Mouse (Mus musculus) embryonic facial prominence, embryonic 14.5 days (tissue): ENCODE data around the gene Gpm6a. TPM values are rescaled to one million over a fixed set of nuclear protein-coding genes. Genes with fewer than 3 reads are reported as not detected.

Experiments
- ATAC-seq: fragments of 200-750 bp; cut with Nextera tagmentation; 2 replicates; pipeline ENCODE4 v1.8.0; 2017; ENCODE audit warnings: low read depth, moderate number of reproducible peaks, moderate TSS enrichment
- DNase-seq: peaks from one replicate; pipeline ENCODE4 v3.0.0-alpha.2; 2015; ENCODE audit warnings: low spot score
- H3K27ac ChIP-seq: fragments of 300-500 bp; sonication (generic); replicated peaks from 2 replicates; pipeline ENCODE4 v1.5.1; 2014; ENCODE audit warnings: low read depth, mild to moderate bottlenecking, low read length, moderate library complexity
- H3K27me3 ChIP-seq: fragments of 300-500 bp; sonication (generic); replicated peaks from 2 replicates; pipeline ENCODE4 v1.6.1; 2014; ENCODE audit warnings: low read length; ENCODE audit not compliant: control insufficient read depth, insufficient read depth
- H3K36me3 ChIP-seq: fragments of 300-500 bp; sonication (generic); 2 replicates; pipeline ENCODE4 v1.6.1; 2014; ENCODE audit warnings: low read length, mixed read lengths; ENCODE audit not compliant: control insufficient read depth, insufficient read depth
- H3K4me1 ChIP-seq: fragments of 300-500 bp; sonication (generic); 2 replicates; pipeline ENCODE4 v1.6.1; 2014; ENCODE audit warnings: antibody characterized with exemption, low read length; ENCODE audit not compliant: control insufficient read depth, insufficient read depth
- H3K4me2 ChIP-seq: fragments of 300-500 bp; sonication (generic); 2 replicates; pipeline ENCODE4 v1.6.1; 2014; ENCODE audit warnings: low read depth, mild to moderate bottlenecking, low read length, moderate library complexity, mixed read lengths
- H3K4me3 ChIP-seq: fragments of 300-500 bp; sonication (generic); 2 replicates; pipeline ENCODE4 v1.5.1; 2014; ENCODE audit warnings: low read depth, mild to moderate bottlenecking, low read length
- H3K9ac ChIP-seq: fragments of 300-500 bp; sonication (generic); 2 replicates; pipeline ENCODE4 v1.6.1; 2014; ENCODE audit warnings: low read depth, mild to moderate bottlenecking, low read length, moderate library complexity, mixed read lengths
- H3K9me3 ChIP-seq: fragments of 300-500 bp; sonication (generic); 2 replicates; pipeline ENCODE4 v1.6.1; 2016; ENCODE audit warnings: low read length; ENCODE audit not compliant: control insufficient read depth
- WGBS: fragments of 180-500 bp; shearing (Covaris S2); extraction: QIAGEN DNeasy Blood & Tissue Kit; methylation state at CpG from one replicate; pipeline ENCODE4 v1.1.7; 2014; 5-methylcytosine and 5-hydroxymethylcytosine counted together
- polyA plus RNA-seq: library from polyadenylated mRNA; unstranded; fragments of >200 nt; fragmentation: Nextera tagmentation; extraction: Ambion mirVana; gene quantifications from 2 replicates; pipeline ENCODE4 v1.2.1, GENCODE M21; 2014

Gene Gpm6a
- polyA plus RNA-seq, 1 experiment from 2014 or later, result 13.7 TPM

DNA sequence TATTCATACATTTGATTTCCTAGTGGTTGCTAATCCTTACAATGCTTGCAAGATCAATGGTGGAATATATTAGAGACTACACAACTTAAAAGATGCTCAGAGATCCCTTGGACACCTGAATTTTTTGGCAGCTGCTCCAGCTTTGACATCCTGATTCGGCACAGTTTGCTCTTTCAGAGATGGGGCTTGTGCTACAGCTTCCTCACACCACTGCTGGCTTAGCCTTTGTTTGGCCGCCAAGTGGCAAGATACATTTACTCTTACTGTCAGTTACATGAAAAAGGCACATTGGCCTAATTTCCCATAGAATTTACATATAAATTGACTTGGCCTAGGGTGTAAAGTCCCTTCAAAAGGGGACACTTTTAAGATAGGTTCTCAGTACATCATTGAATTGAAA is 32.1 kb downstream of the Gpm6a start:
- Histone ChIP-seq H3K27ac (no peak overlapping the region), H3K36me3 (no peaks in the 10 kb centered on the region), H3K9me3 (no peaks in the 10 kb centered on the region), H3K4me2 (no peak overlapping the region), H3K9ac (no peak overlapping the region), H3K4me3 (no peak overlapping the region), H3K4me1 (no peaks in the 10 kb centered on the region), H3K27me3 (no peaks in the 10 kb centered on the region)
- 62% methylated on average over 2 of the region's 2 CpGs for WGBS
- ATAC-seq (no peak), DNase-seq (no peak)

- DNase-seq (no peak), ATAC-seq (no peak)
- 23% methylated on average over 2 of the region's 2 CpGs for WGBS
Measured at GRCm38 (mm10) chr8:54989093-54989492, 34.5 kb downstream of the Gpm6a start.

GRCm38 (mm10) chr8:54991840-54992609 is 37.4 kb downstream of the Gpm6a start:
- Histone ChIP-seq H3K9me3 (no peaks in the 10 kb centered on the region), H3K4me2 (no peak overlapping the region), H3K4me1 (no peaks in the 10 kb centered on the region), H3K27ac (no peak overlapping the region), H3K36me3 (no peaks in the 10 kb centered on the region), H3K9ac (no peak overlapping the region), H3K4me3 (no peak overlapping the region), H3K27me3 (no peaks in the 10 kb centered on the region)
- ATAC-seq (no peak), DNase-seq (no peak)
- 73% methylated on average over 3 of the region's 3 CpGs for WGBS

More at GRCm38 (mm10) chr8:54989093-54989492, 34.5 kb downstream of the Gpm6a start:
- H3K4me1 ChIP-seq, result no peaks in the 10 kb centered on the region
- no peaks in the 10 kb centered on the region for H3K36me3 ChIP-seq
- H3K4me2 ChIP-seq, result no peak overlapping the region
- no peaks in the 10 kb centered on the region for H3K27me3 ChIP-seq
- H3K9ac ChIP-seq, result no peak overlapping the region
- no peaks in the 10 kb centered on the region for H3K9me3 ChIP-seq
- no peak overlapping the region for H3K4me3 ChIP-seq
- H3K27ac ChIP-seq, result no peak overlapping the region

- H3K4me3 ChIP-seq, result no peak overlapping the region
- no peaks in the 10 kb centered on the region for H3K4me1 ChIP-seq
- no peaks in the 10 kb centered on the region for H3K27me3 ChIP-seq
- no peaks in the 10 kb centered on the region for H3K9me3 ChIP-seq
- H3K9ac ChIP-seq, result no peak overlapping the region
- DNase-seq (no peak), ATAC-seq (no peak)
- H3K27ac ChIP-seq, result no peak overlapping the region
- 65% methylated on average over 1 of the region's 1 CpGs for WGBS
- no peaks in the 10 kb centered on the region for H3K36me3 ChIP-seq
- H3K4me2 ChIP-seq, result no peak overlapping the region
Measured at GRCm38 (mm10) chr8:54995662-54996061, 41.0 kb downstream of the Gpm6a start.

DNA sequence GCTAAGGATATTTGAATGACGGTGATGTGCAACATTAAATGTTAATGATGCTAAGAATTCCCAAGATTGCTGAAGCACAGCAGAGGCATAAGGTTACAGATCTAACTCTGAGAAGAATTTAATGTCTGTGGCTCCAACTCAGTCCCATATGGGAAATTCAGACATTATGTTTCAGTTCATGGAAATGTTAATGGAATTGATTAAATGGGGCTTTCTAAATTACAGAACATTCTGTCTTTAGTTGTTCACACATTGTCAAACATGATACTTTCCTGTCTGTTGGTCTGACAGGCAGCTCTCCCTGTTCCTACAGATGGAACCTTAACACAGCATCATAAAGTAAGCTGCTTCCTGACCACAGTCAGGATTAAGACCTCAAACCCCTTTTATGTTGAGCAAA is 47.8 kb downstream of the Gpm6a start:
- WGBS, result 60% methylated on average over 1 of the region's 1 CpGs
- H3K4me1 ChIP-seq, result no peaks in the 10 kb centered on the region
- DNase-seq, result no peak

DNA sequence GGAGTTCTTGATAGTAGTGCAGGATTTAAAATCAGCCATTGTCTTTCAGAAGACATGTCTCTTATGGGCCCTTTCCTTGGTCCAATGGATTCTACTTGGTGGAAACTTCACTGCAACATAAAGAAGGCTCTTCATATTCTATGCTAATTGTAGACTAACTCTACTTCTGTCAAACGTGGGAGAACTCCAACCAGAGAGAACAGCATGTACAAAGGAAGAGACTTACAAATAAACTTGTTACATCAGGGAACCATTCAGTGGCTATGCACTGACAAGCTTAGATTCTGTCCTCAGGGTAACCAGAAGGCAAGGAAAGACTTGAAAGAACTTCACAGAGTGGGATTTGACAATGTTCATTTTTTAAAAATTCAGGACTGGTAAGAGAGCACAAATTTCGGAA is 48.3 kb downstream of the Gpm6a start:
- ATAC-seq, result no peak
- 55% methylated on average over 2 of the region's 2 CpGs for WGBS

More for the DNA sequence above, 47.8 kb downstream of the Gpm6a start:
- Histone ChIP-seq H3K9me3 (no peaks in the 10 kb centered on the region), H3K9ac (no peak overlapping the region), H3K4me3 (no peak overlapping the region), H3K27ac (no peak overlapping the region), H3K36me3 (no peaks in the 10 kb centered on the region), H3K4me2 (no peak overlapping the region), H3K27me3 (no peaks in the 10 kb centered on the region)
- ATAC-seq, result no peak

DNA sequence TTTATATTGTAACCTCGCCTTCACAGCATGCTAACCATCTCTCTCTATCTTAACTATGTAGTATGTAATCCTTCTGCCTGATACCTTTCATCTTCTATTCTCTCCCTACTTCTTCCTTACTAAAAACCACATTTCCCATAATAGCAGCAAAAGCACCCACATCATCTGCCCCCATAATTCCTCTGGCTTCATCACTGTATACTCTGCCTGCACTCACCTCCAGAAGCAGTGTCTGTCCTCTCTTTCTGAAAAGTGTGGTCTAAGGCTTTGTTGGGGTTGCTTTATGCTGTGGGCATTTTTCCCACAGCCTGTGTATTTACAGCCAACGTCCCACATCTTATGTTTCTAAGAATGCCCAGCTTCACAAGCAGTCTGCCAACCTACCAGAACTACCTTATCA is 57.6 kb downstream of the Gpm6a start:
- Histone ChIP-seq H3K36me3 (no peaks in the 10 kb centered on the region), H3K4me2 (no peak overlapping the region), H3K27ac (no peak overlapping the region), H3K9ac (no peak overlapping the region), H3K4me1 (no peaks in the 10 kb centered on the region), H3K9me3 (no peaks in the 10 kb centered on the region), H3K4me3 (no peak overlapping the region), H3K27me3 (no peaks in the 10 kb centered on the region)
- no peak for DNase-seq
- ATAC-seq, result no peak
- 74% methylated on average over 2 of the region's 2 CpGs for WGBS

More for the DNA sequence above, 48.3 kb downstream of the Gpm6a start:
- no peak for DNase-seq
- Histone ChIP-seq H3K27ac (no peak overlapping the region), H3K4me1 (no peaks in the 10 kb centered on the region), H3K4me2 (no peak overlapping the region), H3K9me3 (no peaks in the 10 kb centered on the region), H3K9ac (no peak overlapping the region), H3K4me3 (no peak overlapping the region), H3K27me3 (no peaks in the 10 kb centered on the region), H3K36me3 (no peaks in the 10 kb centered on the region)

- Histone ChIP-seq H3K9me3 (no peaks in the 10 kb centered on the region), H3K9ac (no peak overlapping the region), H3K4me3 (no peak overlapping the region), H3K4me1 (no peaks in the 10 kb centered on the region), H3K27me3 (no peaks in the 10 kb centered on the region), H3K4me2 (no peak overlapping the region), H3K27ac (no peak overlapping the region), H3K36me3 (no peaks in the 10 kb centered on the region)
- WGBS, result 71% methylated on average over 1 of the region's 1 CpGs
- ATAC-seq, result no peak
- DNase-seq, result no peak
Measured at GRCm38 (mm10) chr8:55017071-55017470, 62.4 kb downstream of the Gpm6a start.
